Mouse (Mus musculus): Measurements from ENCODE around the gene Cacna1a.

The Cacna1a gene

DNA sequence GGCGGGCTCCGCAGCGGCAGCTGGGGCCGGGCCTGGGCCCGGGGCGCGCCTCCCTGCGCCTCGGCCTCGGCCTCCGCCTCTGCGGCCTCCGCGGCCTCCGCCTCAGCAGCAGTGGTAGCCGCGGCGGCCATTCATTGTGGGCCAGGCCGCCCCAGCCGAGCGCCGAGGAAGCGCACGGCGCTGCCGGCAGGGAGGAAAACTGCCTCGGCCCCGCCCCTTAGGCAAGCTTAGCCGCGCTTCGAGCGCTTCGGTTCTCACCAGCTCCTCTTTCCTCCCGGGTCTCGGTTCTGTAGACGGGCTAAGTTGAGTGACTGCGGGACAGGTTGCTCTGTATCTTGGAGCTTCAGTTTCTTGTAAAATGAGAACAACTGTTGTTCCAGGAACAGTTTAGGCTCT is 299.5 kb downstream of the Cacna1a start, which contains the start of gene Nacc1:
TSS of gene Nacc1 (minus strand) at position 158 of the 396 bp plus-strand sequence.
- peak; percentile 91 for DNase-seq (ENCODE audit: low read depth, low spot score)

DNA sequence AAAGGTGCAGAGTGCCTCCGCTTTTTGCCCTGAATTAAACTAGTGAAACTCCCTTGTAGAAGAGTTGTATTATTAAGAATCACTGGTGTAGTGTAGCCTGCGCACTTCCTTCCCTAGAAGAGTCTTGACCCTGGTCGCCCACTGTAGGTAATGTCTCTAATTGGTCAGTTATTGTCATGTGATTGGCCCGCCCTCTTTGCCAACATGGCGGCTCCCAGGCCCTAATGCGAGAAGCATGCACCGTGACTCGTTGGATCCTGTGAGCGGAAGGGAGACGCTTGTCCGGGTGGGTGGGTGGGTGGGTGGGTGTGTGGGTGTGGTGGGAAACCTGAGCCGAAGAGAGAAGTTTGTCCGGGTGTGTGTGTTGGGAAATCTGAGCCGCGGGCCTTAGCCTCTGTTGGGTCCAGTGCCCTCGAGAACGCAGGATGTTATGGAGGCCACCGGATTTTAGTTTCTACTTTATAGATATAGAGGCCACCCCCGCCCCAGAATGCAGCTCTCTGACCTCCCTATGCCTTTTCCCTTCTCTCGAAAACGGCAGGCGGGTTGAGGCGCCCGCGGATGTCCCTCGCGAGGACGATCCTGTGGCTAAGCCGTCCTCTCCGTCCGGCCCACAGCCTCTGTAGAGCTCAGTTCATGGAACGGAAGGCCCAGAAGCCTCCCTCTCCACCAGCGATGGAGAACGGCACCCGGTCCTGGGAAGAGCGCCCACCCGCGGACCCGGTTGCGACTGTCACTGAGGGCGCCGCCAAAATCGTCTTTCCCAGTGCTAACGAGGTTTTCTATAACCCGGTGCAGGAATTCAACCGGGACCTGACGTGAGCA is 301.1 kb downstream of the Cacna1a start:
- peak; percentile 91 for DNase-seq (ENCODE audit: low read depth, low spot score)

Measured in A20 (cell line).